Mouse (Mus musculus): ENCODE results near the gene Ist1. TPM values are rescaled to one million over a fixed set of nuclear protein-coding genes. Genes with fewer than 3 reads are reported as not detected.

The Ist1 gene
- 10 to 100 TPM; 69.4 to 77.7 TPM for total RNA-seq (2021)
- long read RNA-seq, experiment 1, transcript Ist1-204 (9 exons, 3,633 nt), result minor isoform, 10 of 108 reads
- long read RNA-seq, experiment 1, transcript Ist1-201 (10 exons, 2,304 nt), result major isoform, 41 of 108 reads
- long read RNA-seq, experiment 1, partial matches to known transcripts, result 34 of 108 reads
- long read RNA-seq, experiment 1, other reads (novel, unspliced or antisense), result 23 of 108 reads
- long read RNA-seq, experiment 2, transcript Ist1-201 (10 exons, 2,304 nt), result major isoform, 24 of 80 reads
- long read RNA-seq, experiment 2, partial matches to known transcripts, result 26 of 80 reads
- long read RNA-seq, experiment 2, other reads (novel, unspliced or antisense), result 29 of 80 reads

GRCm38 (mm10) chr8:109693146-109693900 lies at the start of gene Ist1:
Gene Ist1 (minus strand): TSS chr8:109693260.
- peak; percentile 97 for DNase-seq (ENCODE audit: low spot score in 2 of 2)

GRCm38 (mm10) chr8:109738049-109738380 lies 45.0 kb upstream of the Ist1 start:
- no peak for DNase-seq (ENCODE audit: low spot score in 2 of 2)

- peak; percentile 73 to 79 for DNase-seq (ENCODE audit: low spot score in 2 of 2)
Measured at GRCm38 (mm10) chr8:109737237-109738048, 44.4 kb upstream of the Ist1 start, which contains the start of gene Atxn1l. Gene Atxn1l (minus strand): TSS chr8:109737739.

GRCm38 (mm10) chr8:109736819-109737218 lies 43.8 kb upstream of the Ist1 start:
- no peak for DNase-seq (ENCODE audit: low spot score in 2 of 2)

GRCm38 (mm10) chr8:109734018-109734417 lies 41.0 kb upstream of the Ist1 start:
- DNase-seq (ENCODE audit: low spot score in 2 of 2), result no peak

- no peak for DNase-seq (ENCODE audit: low spot score in 2 of 2)
Measured at GRCm38 (mm10) chr8:109731012-109731411, 38.0 kb upstream of the Ist1 start.

- DNase-seq (ENCODE audit: low spot score in 2 of 2), result no peak
Measured at GRCm38 (mm10) chr8:109725106-109725505, 32.0 kb upstream of the Ist1 start.

GRCm38 (mm10) chr8:109714961-109715360 lies 21.9 kb upstream of the Ist1 start:
- no peak for DNase-seq (ENCODE audit: low spot score in 2 of 2)

- no peak for DNase-seq (ENCODE audit: low spot score in 2 of 2)
Measured at GRCm38 (mm10) chr8:109712521-109712920, 19.5 kb upstream of the Ist1 start.

GRCm38 (mm10) chr8:109707921-109708320 lies 14.9 kb upstream of the Ist1 start:
- DNase-seq (ENCODE audit: low spot score in 2 of 2), result no peak

GRCm38 (mm10) chr8:109706874-109707237 lies 13.8 kb upstream of the Ist1 start:
- DNase-seq (ENCODE audit: low spot score in 2 of 2), result peak; percentile 78 to 84

GRCm38 (mm10) chr8:109706076-109706873 lies 13.2 kb upstream of the Ist1 start:
- DNase-seq (ENCODE audit: low spot score in 2 of 2), result peak in 1 of 2 experiments; percentile 37

GRCm38 (mm10) chr8:109705320-109706075 lies 12.4 kb upstream of the Ist1 start, which contains the start of gene Zfp821:
Gene Zfp821 (plus strand): TSS chr8:109705546.
- peak; percentile 90 to 94 for DNase-seq (ENCODE audit: low spot score in 2 of 2)

GRCm38 (mm10) chr8:109704565-109705319 lies 11.7 kb upstream of the Ist1 start:
- DNase-seq (ENCODE audit: low spot score in 2 of 2), result no peak

GRCm38 (mm10) chr8:109698477-109698876 lies 5.4 kb upstream of the Ist1 start:
- DNase-seq (ENCODE audit: low spot score in 2 of 2), result no peak

- DNase-seq (ENCODE audit: low spot score in 2 of 2), result no peak
Measured at GRCm38 (mm10) chr8:109697754-109698153, 4.7 kb upstream of the Ist1 start.

GRCm38 (mm10) chr8:109694154-109694553 lies 1.1 kb upstream of the Ist1 start:
- no peak for DNase-seq (ENCODE audit: low spot score in 2 of 2)

- no peak for DNase-seq (ENCODE audit: low spot score in 2 of 2)
Measured at GRCm38 (mm10) chr8:109692443-109693145, 466 bp downstream of the Ist1 start.

GRCm38 (mm10) chr8:109691769-109692168 lies 1.3 kb downstream of the Ist1 start:
- DNase-seq (ENCODE audit: low spot score in 2 of 2), result no peak

Measured in left cerebral cortex, adult 18-20 months (tissue).